Mouse (Mus musculus) MEL (cell line): ENCODE data around the gene Polr1b.

Experiments used
- CTCF ChIP-seq, 3 experiments: IDR thresholded peaks in 2 of 3; conservative IDR thresholded peaks in 1 of 3; 2 replicates each; pipeline ENCODE4 v1.5.1; 2011 to 2012; ENCODE audit warnings: low read length in 3 of 3, low read depth in 2 of 3, mild to moderate bottlenecking in 2 of 3, improper control_type of control experiment in 1 of 3, inconsistent platforms in 1 of 3, mixed read lengths in 1 of 3, moderate library complexity in 1 of 3; ENCODE audit not compliant: control insufficient read depth in 1 of 3, insufficient read depth in 1 of 3, poor library complexity in 1 of 3, severe bottlenecking in 1 of 3
- POLR2A ChIP-seq, 2 experiments: IDR thresholded peaks; 2 replicates each; pipeline ENCODE4 v1.6.1; 2011 to 2012; ENCODE audit warnings: low read length in 2 of 2, mild to moderate bottlenecking in 2 of 2, control low read depth in 1 of 2, improper control_type of control experiment in 1 of 2, low read depth in 1 of 2, moderate library complexity in 1 of 2; ENCODE audit not compliant: control insufficient read depth in 1 of 2, insufficient read depth in 1 of 2, poor library complexity in 1 of 2

DNA sequence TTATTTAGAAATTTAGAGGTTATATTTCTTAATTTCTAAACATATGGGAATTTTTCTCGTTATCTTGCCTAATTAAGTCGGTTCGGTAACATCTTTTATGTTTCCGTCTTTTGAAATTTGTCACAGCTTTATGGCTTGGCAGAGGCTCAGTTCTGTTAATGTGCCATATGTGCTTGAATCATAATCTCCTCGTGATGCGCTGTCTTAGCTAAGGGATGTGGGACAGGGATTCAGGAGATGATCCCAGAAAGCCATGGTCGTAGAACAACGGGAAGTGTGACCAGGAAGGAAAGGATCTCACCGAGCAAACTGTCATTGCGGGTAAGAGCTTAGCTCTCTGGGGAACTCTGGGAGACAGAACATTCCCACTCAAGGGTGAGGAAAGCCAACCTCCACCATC is 39.1 kb downstream of the Polr1b start:
- no peak for TF ChIP-seq POLR2A (IDR thresholded peaks at IDR 0.05; ENCODE audit: control insufficient read depth in 1 of 2, insufficient read depth in 1 of 2, low read depth in 1 of 2, low read length in 2 of 2, poor library complexity in 1 of 2)
- no peak for TF ChIP-seq CTCF (IDR thresholded peaks at IDR 0.05 in 2 of 3, conservative IDR thresholded peaks at IDR 0.05 in 1 of 3; ENCODE audit: control insufficient read depth in 1 of 3, insufficient read depth in 1 of 3, low read depth in 2 of 3, low read length in 3 of 3, poor library complexity in 1 of 3, severe bottlenecking in 1 of 3)
